10 mouse cellular contexts compared by ENCODE assay signal in the genomic region with DNA sequence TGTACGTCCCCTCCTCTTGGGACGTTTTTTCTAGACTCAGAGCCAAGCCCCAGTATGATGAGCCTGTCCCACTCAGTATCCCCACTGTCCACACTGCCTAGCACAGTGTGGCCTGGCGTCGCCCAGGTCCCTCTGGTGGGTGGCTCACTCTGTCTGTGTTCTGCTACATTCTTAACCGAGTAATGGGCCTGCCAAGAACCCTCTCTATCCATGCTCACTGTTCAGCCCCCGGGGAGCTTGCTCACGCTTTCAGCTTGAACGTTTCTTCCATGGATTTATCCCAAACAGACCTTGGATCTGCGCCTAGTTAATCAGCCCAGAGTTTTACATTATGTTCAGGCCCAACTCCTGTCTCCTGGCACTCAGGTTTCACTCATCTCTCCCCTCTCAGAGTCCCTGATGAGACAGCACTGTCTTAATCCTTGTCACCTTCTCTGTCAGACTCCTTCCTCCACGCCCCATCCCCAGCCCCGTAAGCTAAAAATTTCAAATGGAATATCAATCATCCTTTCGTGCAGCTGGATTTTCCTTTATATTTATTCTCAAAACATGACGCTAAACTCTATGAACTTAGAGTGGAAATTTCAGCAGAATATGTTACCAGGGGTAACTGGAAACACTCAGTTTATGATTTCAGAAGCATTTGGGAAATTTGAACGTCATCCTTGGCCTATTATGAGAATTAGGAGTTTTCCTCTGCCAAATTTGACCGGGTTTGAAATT.
DNase-seq lines count a peak whose midpoint lies in the region; ATAC-seq and TF ChIP-seq lines count a peak whose summit lies in the region.
"Had no signal": no experiment of that assay in that cellular context is flagged by ENCODE, and none has a peak within 500 bp of the region (broad histone marks: within the 10 kb centered on the region; RNA-seq: fewer than 3 reads in every experiment).

No protein-coding gene starts in this region.

- H3K9me3 ChIP-seq in kidney, postnatal 0 days (replicated peaks; ENCODE audit: low read length): no peaks in the 10 kb centered on the region
- no peaks in the 10 kb centered on the region for H3K9me3 ChIP-seq in limb, embryonic 11.5 days (ENCODE audit: control insufficient read depth, low read length)
- H3K9me3 ChIP-seq: liver, embryonic 13.5 days had no signal

- H3K4me3 ChIP-seq in kidney, postnatal 0 days (replicated peaks; ENCODE audit: low read depth, low read length): no peak overlapping the region
- H3K4me3 ChIP-seq in limb, embryonic 11.5 days (ENCODE audit: low read depth, low read length): no peak overlapping the region
- H3K4me3 ChIP-seq: erythroblast, embryonic 14.5 days; liver, embryonic 13.5 days had no signal

- no peak overlapping the region for H3K4me2 ChIP-seq in kidney, postnatal 0 days (ENCODE audit: low read length)
- no peak overlapping the region for H3K4me2 ChIP-seq in limb, embryonic 11.5 days (ENCODE audit: low read depth, severe bottlenecking)
- H3K4me2 ChIP-seq: liver, embryonic 13.5 days had no signal

- peaks cover 20% of the 10 kb centered on the region for H3K4me1 ChIP-seq in kidney, postnatal 0 days (replicated peaks; ENCODE audit: insufficient read depth, low read length)
- peaks cover 42% of the 10 kb centered on the region for H3K4me1 ChIP-seq in limb, embryonic 11.5 days (ENCODE audit: control insufficient read depth, insufficient read depth, low read length)

- no peak overlapping the region for H3K9ac ChIP-seq in kidney, postnatal 0 days (ENCODE audit: low read depth, low read length)
- no peak overlapping the region for H3K9ac ChIP-seq in limb, embryonic 11.5 days (ENCODE audit: low read length)
- H3K9ac ChIP-seq: liver, embryonic 13.5 days had no signal

- H3K27ac ChIP-seq in kidney, postnatal 0 days: peak overlapping the region; percentile 74
- H3K27ac ChIP-seq in limb, embryonic 11.5 days (replicated peaks; ENCODE audit: low read depth, low read length): peak overlapping the region; percentile 43; the same call in 1 of the 2 replicates
- H3K27ac ChIP-seq: liver, embryonic 13.5 days had no signal

- no peaks in the 10 kb centered on the region; the same call in 1 of the 2 replicates for H3K36me3 ChIP-seq in kidney, postnatal 0 days (ENCODE audit: insufficient read depth, low read length)
- H3K36me3 ChIP-seq in limb, embryonic 11.5 days (ENCODE audit: control insufficient read depth, insufficient read depth, low read length): no peaks in the 10 kb centered on the region

- no peak for DNase-seq in kidney, postnatal 0 days (ENCODE audit: low spot score)
- DNase-seq in kidney, adult 9 months: no peak
- DNase-seq in cerebellum, postnatal 10 days: peak; percentile 67 to 76
- peak; percentile 47 for DNase-seq in gastrocnemius, postnatal 10 days
- no peak for DNase-seq in limb, embryonic 11.5 days (ENCODE audit: low spot score)
- DNase-seq in thymus, postnatal 4 days: no peak
- DNase-seq in embryo, embryonic 10 days (ENCODE audit: low spot score): no peak
- no peak for DNase-seq in adrenal gland, adult 18-20 months (ENCODE audit: low spot score in 2 of 2)
- DNase-seq: liver, embryonic 13.5 days had no signal

- no peak for ATAC-seq in kidney, postnatal 0 days (replicated peaks; ENCODE audit: low FRiP score, low read depth)
- no peak for ATAC-seq in limb, embryonic 11.5 days (ENCODE audit: insufficient number of reproducible peaks, low FRiP score, low TSS enrichment, low read depth)

- no peak for TF ChIP-seq CTCF in kidney, postnatal 0 days (IDR thresholded peaks at IDR 0.05; ENCODE audit: low read depth)

- 59% methylated on average over 15 of the region's 15 CpGs for WGBS in kidney, postnatal 0 days
- WGBS in limb, embryonic 11.5 days: 82% methylated on average over 15 of the region's 15 CpGs

- no peaks in the 10 kb centered on the region for H3K27me3 ChIP-seq in kidney, postnatal 0 days (ENCODE audit: insufficient read depth, low read length)
- no peaks in the 10 kb centered on the region for H3K27me3 ChIP-seq in limb, embryonic 11.5 days (ENCODE audit: control insufficient read depth, insufficient read depth, low read length)
- H3K27me3 ChIP-seq: liver, embryonic 13.5 days had no signal

Comparison
In these comparisons a context has a peak if more than half of its experiments do, and no peak if none do; other contexts are left out.
1. DNase-seq: peak in cerebellum, postnatal 10 days (2 of 2) and gastrocnemius, postnatal 10 days (single experiment); none in kidney, postnatal 0 days (single experiment), kidney, adult 9 months (single experiment), limb, embryonic 11.5 days (single experiment), thymus, postnatal 4 days (single experiment), embryo, embryonic 10 days (single experiment) and adrenal gland, adult 18-20 months (0 of 2).